In the genomic region with DNA sequence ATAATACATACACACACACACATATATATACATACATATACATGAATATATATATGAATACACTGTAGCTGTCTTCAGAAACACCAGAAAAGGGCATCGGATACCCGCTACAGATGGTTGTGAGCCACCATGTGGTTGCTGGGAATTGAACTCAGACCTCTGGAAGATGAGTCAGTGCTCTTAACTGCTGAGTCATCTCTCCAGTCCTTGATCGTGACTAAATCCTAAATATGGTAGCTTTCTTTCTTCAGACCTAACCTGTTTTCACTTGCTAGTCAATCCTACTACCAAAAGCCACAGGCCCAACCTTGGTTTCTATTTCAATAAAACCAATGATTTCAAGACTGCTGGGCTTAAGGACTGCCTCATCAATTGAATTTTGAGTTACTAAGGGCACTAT, we compare ENCODE assay signal across 19 mouse cellular contexts.
"Had no signal": no experiment of that assay in that cellular context is flagged by ENCODE, and none has a peak within 500 bp of the region (broad histone marks: within the 10 kb centered on the region; RNA-seq: fewer than 3 reads in every experiment).

No protein-coding gene starts in this region.

- DNase-seq: kidney, adult 9 months; kidney, postnatal 14 days; kidney, postnatal 4 days; layer of hippocampus, adult 9-11 months; liver, postnatal 0 days; lung, embryonic 14.5 days; lung, postnatal 36 days; retina, postnatal 1 day; right cerebral cortex, postnatal 25 days; spleen, adult 18-20 months; thymus, adult 18-20 months; thymus, postnatal 36 days had no signal

- H3K9ac ChIP-seq: liver, embryonic 14.5 days; liver, postnatal 0 days; lung, embryonic 14.5 days; midbrain, embryonic 13.5 days; neural tube, embryonic 13.5 days had no signal

- H3K9me3 ChIP-seq: midbrain, embryonic 10.5 days; midbrain, embryonic 13.5 days; neural tube, embryonic 13.5 days had no signal

- H3K4me3 ChIP-seq: layer of hippocampus, adult 2 months; megakaryocyte, embryonic 14.5 days; midbrain, embryonic 10.5 days; midbrain, embryonic 13.5 days; myocyte; neural tube, embryonic 13.5 days had no signal

- H3K4me1 ChIP-seq: midbrain, embryonic 10.5 days; midbrain, embryonic 13.5 days; neural tube, embryonic 13.5 days had no signal

- H3K27ac ChIP-seq: layer of hippocampus, adult 2 months; liver, embryonic 14.5 days; midbrain, embryonic 10.5 days; midbrain, embryonic 13.5 days; neural tube, embryonic 13.5 days had no signal

- H3K36me3 ChIP-seq: midbrain, embryonic 10.5 days; midbrain, embryonic 13.5 days; neural tube, embryonic 13.5 days had no signal

- H3K4me2 ChIP-seq: lung, embryonic 14.5 days; midbrain, embryonic 13.5 days; neural tube, embryonic 13.5 days had no signal

- H3K27me3 ChIP-seq: megakaryocyte, embryonic 14.5 days; midbrain, embryonic 13.5 days; neural tube, embryonic 13.5 days had no signal
